Mouse (Mus musculus) B cell, adult (primary cell): ENCODE results near the gene Icam2. TPM values are rescaled to one million over a fixed set of nuclear protein-coding genes. Genes with fewer than 3 reads are reported as not detected.

Source experiments
- total RNA-seq: library from RNA; stranded (reverse); gene quantifications from 4 replicates; pipeline ENCODE4 v1.2.4, GENCODE M21; 2023; ENCODE audit not compliant: inconsistent age

Icam2 gene
- 79.2 to 90.0 TPM (median 84.4 TPM) in 4 replicates for total RNA-seq

GRCm38 (mm10) chr11:106387791-106388216 lies at the start of gene Icam2:
Gene Icam2, minus strand, starts transcription at chr11:106388075.

DNA sequence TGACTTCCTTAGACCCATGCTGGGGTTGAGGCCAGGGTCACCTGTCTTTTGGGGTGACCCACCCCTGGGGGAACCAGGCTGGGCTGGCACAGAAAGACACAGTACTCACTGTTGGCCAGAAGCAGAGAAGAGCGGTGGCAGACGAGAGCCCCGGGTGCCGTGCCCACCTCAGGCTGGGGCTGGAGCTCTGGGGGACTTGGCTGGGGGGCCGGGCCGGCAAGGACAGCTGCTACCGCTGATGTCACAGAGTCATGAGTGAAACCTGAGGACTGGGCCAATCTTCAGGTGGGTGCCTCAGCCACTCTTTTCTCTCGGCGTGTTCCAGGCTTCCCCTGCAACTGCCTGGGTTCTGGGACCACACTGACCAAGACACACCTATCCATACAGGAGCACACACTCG lies 22.5 kb downstream of the Icam2 start, which contains the start of gene Prr29:
Prr29 (plus strand) TSS at position 107 of the 400 bp plus-strand sequence.

DNA sequence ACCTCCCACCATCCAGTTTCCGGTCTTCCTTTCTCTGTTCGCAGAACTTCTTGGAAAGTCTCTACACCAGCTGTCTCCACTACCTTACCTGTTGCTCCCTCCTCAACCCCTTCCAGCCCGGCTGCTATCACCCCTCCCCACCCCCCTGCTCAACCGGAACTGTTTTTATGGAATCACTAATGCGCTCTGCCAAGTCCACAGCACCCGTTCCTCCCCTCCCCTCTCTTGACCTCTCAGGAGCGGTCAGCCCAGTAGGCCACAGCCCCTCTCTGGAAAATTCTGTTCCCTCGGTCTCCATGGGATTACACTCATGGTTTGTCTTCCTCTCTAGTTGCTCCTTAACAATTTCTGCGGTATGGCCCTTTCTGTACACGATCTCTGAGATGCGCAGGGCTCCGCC lies 34.7 kb downstream of the Icam2 start, which contains the start of gene Scn4a:
Scn4a (minus strand) TSS at position 101 of the 400 bp plus-strand sequence.

Other genes starting within 250 kb of the Icam2 start
- 5.4 to 8.3 TPM (median 7.5 TPM) in 4 replicates for gene Gm10840, start 227.2 kb downstream of the Icam2 start, total RNA-seq
- gene Limd2, start 227.2 kb downstream of the Icam2 start, total RNA-seq: 461 to 507 TPM (median 495 TPM) in 4 replicates
- gene Strada, start 185.9 kb downstream of the Icam2 start, total RNA-seq: 38.4 to 47.5 TPM (median 40.2 TPM) in 4 replicates
- gene Ccdc47, start 171.7 kb downstream of the Icam2 start, total RNA-seq: 38.3 to 41.8 TPM (median 41.1 TPM) in 4 replicates
- 65.5 to 75.6 TPM (median 66.4 TPM) in 4 replicates for gene Ddx42, start 171.1 kb downstream of the Icam2 start, total RNA-seq
- gene Ftsj3, start 132.0 kb downstream of the Icam2 start, total RNA-seq: 70.2 to 79.6 TPM (median 73.7 TPM) in 4 replicates
- 53.8 to 56.1 TPM (median 55.2 TPM) in 4 replicates for gene Psmc5, start 131.9 kb downstream of the Icam2 start, total RNA-seq
- gene Smarcd2, start 115.1 kb downstream of the Icam2 start, total RNA-seq: 144 to 162 TPM (median 152 TPM) in 4 replicates
- gene Tcam1, start 111.4 kb downstream of the Icam2 start, total RNA-seq: 0.15 to 0.39 TPM (median 0.30 TPM) in 3 of 4 replicates, not detected in the other
- 8.3 to 13.3 TPM (median 9.1 TPM) in 4 replicates for gene Gh, start 86.2 kb downstream of the Icam2 start, total RNA-seq
- 1,392 to 1,524 TPM (median 1,430 TPM) in 4 replicates for gene Cd79b, start 73.3 kb downstream of the Icam2 start, total RNA-seq
- 19.4 to 26.9 TPM (median 20.8 TPM) in 4 replicates for gene Scn4a, start 34.8 kb downstream of the Icam2 start, total RNA-seq
- not detected in 4 replicates for gene Prr29, start 22.6 kb downstream of the Icam2 start, total RNA-seq
- gene Ern1, start 99.8 kb upstream of the Icam2 start, total RNA-seq: 9.8 to 12.4 TPM (median 10.6 TPM) in 4 replicates
- gene Tex2, start 225.3 kb upstream of the Icam2 start, total RNA-seq: 12.8 to 15.2 TPM (median 14.2 TPM) in 4 replicates